Mouse (Mus musculus) liver, adult 2 months (tissue): ENCODE measurements at regions not wholly inside any gene's neighbourhood (a gene's known extent, or its start where the extent isn't known, plus 50 kb on each side); places are given as distances from the start of the nearest gene placed in this dataset.

ENCODE experiments used
- DNase-seq: peaks from one replicate; pipeline ENCODE4 v3.0.0-alpha.2; 2011; ENCODE audit warnings: low read depth, low spot score; ENCODE audit errors: extremely low read depth
- H3K27ac ChIP-seq: fragments of 200-500 bp; replicated peaks from 2 replicates; pipeline ENCODE4 v1.5.1; 2012; ENCODE audit warnings: low read depth, mild to moderate bottlenecking, control low read depth, inconsistent platforms, low read length; ENCODE audit not compliant: insufficient read depth
- H3K27me3 ChIP-seq: fragments of 200-500 bp; 2 replicates; pipeline ENCODE4 v1.6.1; 2012; ENCODE audit warnings: mild to moderate bottlenecking, moderate library complexity, low read length, inconsistent platforms; ENCODE audit not compliant: control insufficient read depth, insufficient read depth
- H3K36me3 ChIP-seq: fragments of 200-500 bp; 2 replicates; pipeline ENCODE4 v1.6.1; 2012; ENCODE audit warnings: low read length, inconsistent platforms; ENCODE audit not compliant: control insufficient read depth, insufficient read depth
- H3K4me1 ChIP-seq: fragments of 200-500 bp; 2 replicates; pipeline ENCODE4 v1.6.1; 2011; ENCODE audit warnings: low read length; ENCODE audit not compliant: control insufficient read depth, insufficient read depth
- H3K4me3 ChIP-seq: fragments of 200-500 bp; 2 replicates; pipeline ENCODE4 v1.5.1; 2011; ENCODE audit warnings: low read depth, mild to moderate bottlenecking, control low read depth, low read length, moderate library complexity; ENCODE audit not compliant: insufficient read depth
- H3K79me2 ChIP-seq: fragments of 200-500 bp; 2 replicates; pipeline ENCODE4 v1.6.1; 2012; ENCODE audit warnings: inconsistent platforms, mild to moderate bottlenecking, low read length, moderate library complexity; ENCODE audit not compliant: control insufficient read depth, insufficient read depth
- H3K9ac ChIP-seq: fragments of 200-500 bp; 2 replicates; pipeline ENCODE4 v1.6.1; 2012; ENCODE audit warnings: low read depth, mild to moderate bottlenecking, control low read depth, inconsistent platforms, low read length
- CTCF ChIP-seq: fragments of 200-500 bp; IDR thresholded peaks from 2 replicates; pipeline ENCODE4 v1.5.1; 2011; ENCODE audit warnings: low read depth, low read length, control low read depth
- POLR2A ChIP-seq: fragments of 200-500 bp; IDR thresholded peaks from 2 replicates; pipeline ENCODE4 v1.6.1; 2011; ENCODE audit warnings: low read length, control low read depth; ENCODE audit not compliant: insufficient read depth; ENCODE audit errors: extremely low read depth
- WGBS: fragments of 180-500 bp; shearing (Covaris S2); methylation state at CpG from one replicate; pipeline ENCODE4 v1.1.7; 2018; 5-methylcytosine and 5-hydroxymethylcytosine counted together

DNA sequence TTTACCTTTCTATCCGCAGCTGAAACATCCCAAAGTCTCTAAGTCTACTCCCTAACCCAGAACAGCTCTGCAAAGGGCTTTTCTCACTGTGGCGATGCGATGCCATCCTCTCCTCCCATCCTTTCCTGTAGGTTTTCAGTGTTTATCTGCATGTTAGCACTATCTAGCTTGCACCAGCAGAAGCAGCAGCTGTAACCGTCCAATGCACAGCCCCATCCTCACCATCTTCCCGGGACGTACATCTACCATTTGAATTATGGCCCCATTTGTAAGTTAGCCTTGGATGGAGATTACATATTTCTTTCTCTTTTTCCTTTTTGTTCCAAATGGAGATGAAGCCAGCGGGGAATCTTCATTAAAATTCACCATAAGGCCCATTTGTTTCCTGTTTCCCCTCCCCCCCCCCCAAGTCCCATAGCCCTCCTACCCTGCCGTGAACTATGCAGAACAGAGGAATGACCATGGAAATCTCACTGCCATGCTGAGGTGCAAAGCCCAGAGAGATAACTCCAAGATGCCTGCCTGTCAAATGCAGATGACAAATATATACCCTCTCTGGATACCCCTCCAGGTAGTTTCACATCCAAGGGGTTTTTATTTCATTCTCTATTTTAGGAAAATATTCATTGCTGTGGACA is 525.5 kb upstream of the Id4 start:
- Histone ChIP-seq H3K79me2 (no peaks in the 10 kb centered on the region), H3K4me3 (no peak overlapping the region), H3K27ac (no peak overlapping the region), H3K4me1 (no peaks in the 10 kb centered on the region), H3K27me3 (no peaks in the 10 kb centered on the region), H3K9ac (no peak overlapping the region), H3K36me3 (no peaks in the 10 kb centered on the region)
- TF ChIP-seq CTCF (no peak), POLR2A (no peak)
- DNase-seq = no peak
- WGBS = 80% methylated on average over 8 of the region's 8 CpGs

DNA sequence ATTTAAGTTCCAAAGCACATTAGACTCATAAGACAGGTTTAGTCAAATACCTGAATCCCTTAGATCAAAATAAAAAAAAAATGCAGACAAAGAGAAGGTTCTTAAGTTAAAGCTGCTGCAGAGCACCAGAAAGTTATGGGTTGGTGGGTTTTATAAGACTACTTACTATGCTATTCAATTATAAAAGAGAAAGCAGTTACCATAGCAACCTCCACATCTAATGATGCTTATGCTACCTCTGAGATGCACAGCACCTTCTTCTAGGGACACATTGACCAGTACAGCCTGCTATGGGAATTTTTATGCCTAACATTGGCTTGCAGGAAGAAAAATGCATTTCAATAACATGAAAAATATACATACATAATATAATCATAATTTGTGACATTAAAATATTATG is 512.1 kb upstream of the Id4 start:
- Histone ChIP-seq H3K27ac (no peak overlapping the region), H3K4me1 (no peaks in the 10 kb centered on the region), H3K36me3 (no peaks in the 10 kb centered on the region), H3K27me3 (no peaks in the 10 kb centered on the region), H3K9ac (no peak overlapping the region), H3K79me2 (no peaks in the 10 kb centered on the region), H3K4me3 (no peak overlapping the region)
- no peak for DNase-seq
- no peak for TF ChIP-seq CTCF
- TF ChIP-seq POLR2A = no peak

DNA sequence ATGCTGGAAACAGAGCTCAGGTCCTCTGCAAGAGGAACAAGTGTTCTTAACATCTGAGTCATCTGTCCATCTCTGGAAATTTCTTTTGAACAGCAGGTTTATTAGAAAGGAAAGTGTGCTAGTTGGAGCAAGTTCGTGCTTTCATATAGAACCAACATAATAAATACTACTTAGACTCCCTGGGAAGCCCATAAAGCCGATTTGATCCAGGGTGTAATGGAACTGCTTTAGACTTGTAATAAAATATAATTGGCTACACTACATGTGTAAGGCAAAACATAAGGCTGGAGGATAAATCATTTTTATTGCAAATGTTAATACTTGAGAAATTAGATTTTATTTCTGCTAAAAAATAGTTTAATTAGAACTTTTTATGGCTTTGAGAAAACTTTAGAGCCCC is 510.0 kb upstream of the Id4 start:
- Histone ChIP-seq H3K4me1 (no peaks in the 10 kb centered on the region), H3K9ac (no peak overlapping the region), H3K4me3 (no peak overlapping the region), H3K36me3 (no peaks in the 10 kb centered on the region), H3K27ac (no peak overlapping the region), H3K27me3 (no peaks in the 10 kb centered on the region), H3K79me2 (no peaks in the 10 kb centered on the region)
- DNase-seq = no peak
- WGBS = 81% methylated on average over 2 of the region's 2 CpGs
- TF ChIP-seq POLR2A (no peak), CTCF (no peak)

DNA sequence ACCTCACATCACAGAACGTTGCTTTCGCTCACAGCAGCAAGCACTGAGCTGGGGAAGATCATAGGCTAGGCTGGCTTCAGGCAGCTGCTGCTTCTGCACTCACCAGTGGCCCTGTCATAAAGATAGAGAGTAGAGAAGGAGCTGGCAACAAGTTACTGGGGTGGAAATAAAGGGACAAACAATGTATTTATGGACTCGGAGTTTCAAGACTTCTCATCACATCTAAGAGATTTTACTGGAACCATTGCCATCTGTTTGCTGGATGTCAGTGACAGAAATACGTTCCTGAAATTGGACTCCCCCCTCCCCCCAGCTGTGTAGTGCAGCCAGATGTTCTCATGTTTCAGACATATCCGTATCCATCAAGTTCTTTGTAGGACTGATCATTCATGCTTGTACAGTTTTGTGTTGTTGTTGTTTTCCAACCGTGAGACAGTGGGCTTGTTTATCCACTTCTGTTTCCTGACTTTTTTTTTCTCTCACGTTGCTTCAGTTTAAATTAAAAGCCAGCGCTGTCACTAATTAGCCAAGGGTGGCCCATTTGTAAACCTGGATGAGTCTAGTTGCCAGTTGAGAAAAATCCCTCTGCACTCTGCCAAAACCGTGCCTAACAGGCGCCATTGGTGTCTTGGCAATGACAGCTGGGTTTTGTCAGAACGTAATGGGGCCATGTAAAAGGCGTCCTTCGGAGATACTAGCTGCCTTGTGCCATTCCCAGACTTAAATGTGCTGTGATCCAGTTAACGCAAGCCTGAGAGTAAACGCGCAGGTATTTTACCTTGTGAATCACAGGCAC is 496.0 kb upstream of the Id4 start:
- Histone ChIP-seq H3K36me3 (no peaks in the 10 kb centered on the region), H3K4me3 (no peak overlapping the region), H3K27me3 (no peaks in the 10 kb centered on the region), H3K27ac (no peak overlapping the region), H3K79me2 (no peaks in the 10 kb centered on the region), H3K9ac (no peak overlapping the region), H3K4me1 (no peaks in the 10 kb centered on the region)
- 79% methylated on average over 16 of the region's 16 CpGs for WGBS
- DNase-seq = no peak
- TF ChIP-seq CTCF (no peak), POLR2A (no peak)

DNA sequence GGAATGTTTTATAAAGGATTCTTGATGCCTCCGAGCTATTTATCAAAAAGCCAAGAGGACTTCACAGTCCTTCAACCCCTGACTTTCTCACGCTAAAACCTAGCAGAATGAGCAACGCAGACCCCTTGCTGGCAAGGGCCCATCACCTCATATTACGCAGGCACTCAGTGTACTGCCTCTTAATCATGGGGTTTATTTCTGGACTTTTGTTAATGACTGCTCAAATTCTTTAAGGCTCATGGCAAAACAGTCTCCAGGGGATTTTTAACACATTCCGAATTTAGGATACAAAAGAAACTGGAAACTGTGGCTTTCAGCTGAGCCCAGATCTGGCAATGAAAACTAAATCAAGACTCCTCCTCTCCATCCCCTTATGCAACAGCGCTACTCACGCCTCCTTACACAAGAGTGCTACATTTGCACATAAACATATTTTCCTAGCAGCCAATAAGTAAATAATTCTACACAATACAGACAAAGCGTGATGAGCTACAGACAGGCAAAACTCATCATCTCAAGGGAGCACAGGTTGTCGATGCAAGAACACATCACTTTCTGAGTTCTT is 492.0 kb upstream of the Id4 start:
- no peak for DNase-seq
- H3K79me2 ChIP-seq = no peaks in the 10 kb centered on the region
- H3K36me3 ChIP-seq = no peaks in the 10 kb centered on the region
- H3K9ac ChIP-seq = no peak overlapping the region
- H3K4me1 ChIP-seq = no peaks in the 10 kb centered on the region
- 91% methylated on average over 9 of the region's 9 CpGs for WGBS
- TF ChIP-seq CTCF (no peak), POLR2A (no peak)
- no peak overlapping the region for H3K27ac ChIP-seq
- no peaks in the 10 kb centered on the region for H3K27me3 ChIP-seq
- no peak overlapping the region for H3K4me3 ChIP-seq
